15 mouse cellular contexts compared by ENCODE assay signal in the genomic region with DNA sequence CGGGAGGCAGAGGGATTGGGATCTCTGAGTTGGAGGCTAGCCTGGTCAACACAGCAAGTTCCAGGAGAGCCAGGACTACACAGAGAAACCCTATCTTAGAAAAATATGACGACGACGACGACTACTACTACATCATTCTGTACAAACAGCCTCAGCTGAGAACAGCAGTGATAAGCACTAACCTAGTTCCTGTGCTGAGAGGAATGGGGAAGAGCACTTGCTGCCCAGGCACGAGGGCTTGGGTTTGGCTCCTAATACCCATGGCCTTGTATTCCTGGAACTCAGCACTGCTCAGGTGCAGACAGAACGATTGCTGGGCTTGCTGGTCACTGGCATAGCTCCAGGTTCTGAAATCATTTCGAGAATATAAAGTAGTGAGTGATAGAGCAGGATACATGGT.
"Had no signal": no experiment of that assay in that cellular context is flagged by ENCODE, and none has a peak within 500 bp of the region (broad histone marks: within the 10 kb centered on the region; RNA-seq: fewer than 3 reads in every experiment).

No protein-coding gene starts in this region.

- H3K9me3 ChIP-seq: limb, embryonic 10.5 days; liver, embryonic 15.5 days; neural tube, embryonic 15.5 days had no signal

- H3K27me3 ChIP-seq: neural tube, embryonic 15.5 days had no signal

- H3K4me1 ChIP-seq: limb, embryonic 10.5 days; midbrain, embryonic 10.5 days; neural tube, embryonic 15.5 days had no signal

- ATAC-seq: lung, postnatal 0 days had no signal

- H3K36me3 ChIP-seq: limb, embryonic 10.5 days; liver, embryonic 15.5 days; midbrain, embryonic 10.5 days; neural tube, embryonic 15.5 days had no signal

- H3K4me3 ChIP-seq: left cerebral cortex, adult 2 months; limb, embryonic 10.5 days; liver, embryonic 15.5 days; midbrain, embryonic 10.5 days; myocyte; neural tube, embryonic 15.5 days had no signal

- H3K27ac ChIP-seq: left cerebral cortex, adult 2 months; limb, embryonic 10.5 days; liver, embryonic 15.5 days; midbrain, embryonic 10.5 days; neural tube, embryonic 15.5 days had no signal

- DNase-seq: kidney, postnatal 25 days; lung, adult 2 months; lung, postnatal 36 days; midbrain, embryonic 14.5 days; right cerebral cortex, postnatal 4 days; spleen, adult 18-20 months; thymus, postnatal 36 days had no signal

- H3K9ac ChIP-seq: liver, embryonic 15.5 days; neural tube, embryonic 15.5 days had no signal

- H3K4me2 ChIP-seq: liver, embryonic 11.5 days; liver, embryonic 15.5 days; neural tube, embryonic 15.5 days had no signal
